Mouse (Mus musculus) thymus, adult 2 months (tissue): ENCODE measurements around the gene Akr1e1.

Source experiments
- CTCF ChIP-seq: fragments of 200-500 bp; IDR thresholded peaks from 2 replicates; pipeline ENCODE4 v1.5.1; 2012; ENCODE audit warnings: mild to moderate bottlenecking, control low read depth, low read length, moderate library complexity, borderline replicate concordance; ENCODE audit not compliant: control insufficient read depth, poor library complexity, insufficient read depth; ENCODE audit errors: extremely low read depth
- POLR2A ChIP-seq: fragments of 200-500 bp; IDR thresholded peaks from 2 replicates; pipeline ENCODE4 v1.6.1; 2012; ENCODE audit warnings: mild to moderate bottlenecking, low read length, control low read depth, moderate library complexity; ENCODE audit not compliant: control insufficient read depth, poor library complexity, insufficient read depth; ENCODE audit errors: extremely low read depth

DNA sequence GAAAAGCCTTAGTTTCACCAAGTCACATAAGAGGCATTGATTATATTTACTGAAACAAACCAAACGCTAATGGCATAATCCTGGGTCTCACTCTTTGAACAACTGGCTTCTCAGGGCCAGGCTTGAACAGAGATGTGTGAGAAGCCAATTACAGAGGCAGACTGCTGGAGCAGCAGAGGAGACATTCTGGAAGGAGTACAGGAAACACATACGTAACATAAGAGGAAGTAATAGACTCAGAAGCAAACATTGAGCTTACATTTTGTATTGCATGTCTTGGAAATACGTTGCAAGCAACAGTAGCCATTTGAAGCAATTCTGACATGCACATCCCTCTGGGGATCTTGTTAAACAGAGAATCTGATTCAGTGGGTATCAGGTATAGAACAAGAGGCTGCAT, 41.2 kb upstream of the Akr1e1 start:
- TF ChIP-seq POLR2A, result no peak
- no peak for TF ChIP-seq CTCF
